Mouse (Mus musculus) Muller cell, postnatal 12 days (primary cell): ENCODE data around the gene Ascc2.

ENCODE experiments used
- DNase-seq: peaks from one replicate; pipeline ENCODE4 v3.0.0-alpha.2; 2015; ENCODE audit errors: inconsistent ontology term

Ascc2 gene

GRCm38 (mm10) chr11:4637534-4638234 lies at the start of gene Ascc2:
TSS of gene Ascc2 (plus strand) at chr11:4637747.
- peak; percentile 97 for DNase-seq

- no peak for DNase-seq
Observed at GRCm38 (mm10) chr11:4591811-4592210, 45.7 kb upstream of the Ascc2 start.

GRCm38 (mm10) chr11:4593491-4593848 lies 44.1 kb upstream of the Ascc2 start:
- no peak for DNase-seq

GRCm38 (mm10) chr11:4593849-4594607 lies 43.5 kb upstream of the Ascc2 start:
- no peak for DNase-seq

- DNase-seq: peak; percentile 97
Observed at GRCm38 (mm10) chr11:4594608-4595500, 42.7 kb upstream of the Ascc2 start, which contains the start of gene Mtmr3. TSS of gene Mtmr3 (minus strand) at chr11:4594863.

GRCm38 (mm10) chr11:4598411-4598810 lies 39.1 kb upstream of the Ascc2 start:
- DNase-seq: no peak

- no peak for DNase-seq
Observed at GRCm38 (mm10) chr11:4599916-4600315, 37.6 kb upstream of the Ascc2 start.

- no peak for DNase-seq
Observed at GRCm38 (mm10) chr11:4601890-4602289, 35.7 kb upstream of the Ascc2 start.

- DNase-seq: no peak
Observed at GRCm38 (mm10) chr11:4602691-4603441, 34.7 kb upstream of the Ascc2 start.

GRCm38 (mm10) chr11:4604441-4604840 lies 33.1 kb upstream of the Ascc2 start:
- no peak for DNase-seq

GRCm38 (mm10) chr11:4605414-4605813 lies 32.1 kb upstream of the Ascc2 start:
- peak; percentile 52 for DNase-seq

GRCm38 (mm10) chr11:4606541-4606940 lies 31.0 kb upstream of the Ascc2 start:
- peak; percentile 78 for DNase-seq

GRCm38 (mm10) chr11:4611904-4612303 lies 25.6 kb upstream of the Ascc2 start:
- no peak for DNase-seq

GRCm38 (mm10) chr11:4620017-4620485 lies 17.5 kb upstream of the Ascc2 start, which contains the start of gene Gm11032:
TSS of gene Gm11032 (plus strand) at chr11:4620067.
- no peak for DNase-seq

GRCm38 (mm10) chr11:4620501-4621108 lies 16.9 kb upstream of the Ascc2 start:
- DNase-seq: no peak

- no peak for DNase-seq
Observed at GRCm38 (mm10) chr11:4621866-4622265, 15.7 kb upstream of the Ascc2 start.

- no peak for DNase-seq
Observed at GRCm38 (mm10) chr11:4622442-4622986, 15.0 kb upstream of the Ascc2 start.

- no peak for DNase-seq
Observed at GRCm38 (mm10) chr11:4622997-4623396, 14.6 kb upstream of the Ascc2 start.

GRCm38 (mm10) chr11:4625931-4626330 lies 11.6 kb upstream of the Ascc2 start:
- no peak for DNase-seq

GRCm38 (mm10) chr11:4627636-4628035 lies 9.9 kb upstream of the Ascc2 start:
- DNase-seq: no peak
